Mouse (Mus musculus) kidney, postnatal 25 days (tissue): Measurements from ENCODE around the gene Tmem80.
A peak's percentile ranks its signal among the peaks of the same experiment; 100 is the strongest.

Experiments used
- DNase-seq, 2 experiments: peaks; one replicate each; pipeline ENCODE4 v3.0.0; 2021; ENCODE audit warnings: mixed read lengths in 2 of 2

Gene Tmem80

DNA sequence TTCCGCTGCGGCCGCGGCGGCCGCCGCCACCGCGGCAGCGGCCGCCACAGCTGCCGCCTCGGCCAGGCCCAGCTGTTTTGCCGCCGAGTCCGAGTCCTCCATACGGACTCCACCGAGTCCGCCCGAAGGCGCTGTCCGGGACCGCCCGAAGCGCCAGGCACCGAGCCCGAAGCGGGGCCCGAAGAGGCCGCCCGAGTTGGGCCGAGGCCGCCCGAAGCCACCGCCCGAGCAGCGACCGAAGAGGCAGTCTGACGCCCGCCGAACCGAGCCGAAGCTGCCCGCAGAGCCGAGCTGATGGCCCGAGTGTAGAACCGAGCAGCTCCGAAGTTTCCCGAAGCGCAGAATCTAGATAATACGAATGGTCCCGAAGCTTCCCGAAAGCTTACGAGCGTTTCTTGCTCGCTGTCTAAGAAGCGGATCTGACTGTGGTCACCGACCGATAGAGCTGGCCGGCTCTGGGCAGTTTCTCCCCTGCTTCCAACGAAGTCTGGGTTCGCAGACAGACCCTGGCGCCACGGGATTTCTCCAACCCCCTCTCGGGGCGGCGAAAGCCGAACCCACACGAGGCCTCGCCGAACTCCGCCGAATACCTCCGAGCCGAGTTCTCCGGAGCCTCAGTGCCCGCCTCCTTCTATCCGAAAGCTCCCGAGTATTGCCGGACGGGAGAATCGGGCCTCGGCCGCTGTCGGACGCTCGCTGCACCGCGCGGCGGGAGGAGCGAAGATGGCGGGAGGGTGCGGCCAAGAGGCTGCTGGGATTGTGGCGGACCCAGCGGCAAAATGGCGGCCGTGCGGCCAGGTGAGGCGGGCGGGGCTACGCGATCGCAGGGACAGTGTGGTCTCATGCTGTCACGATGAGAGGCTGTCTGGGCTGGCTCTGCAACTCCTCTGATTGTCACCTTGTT is at the start of gene Tmem80, which contains the start of gene Deaf1:
Gene Tmem80 (plus strand): TSS at position 271 of the 904 bp plus-strand sequence.
Gene Deaf1 (minus strand): TSS at position 222 of the 904 bp plus-strand sequence.
- DNase-seq: peak; percentile 99 to 100

DNA sequence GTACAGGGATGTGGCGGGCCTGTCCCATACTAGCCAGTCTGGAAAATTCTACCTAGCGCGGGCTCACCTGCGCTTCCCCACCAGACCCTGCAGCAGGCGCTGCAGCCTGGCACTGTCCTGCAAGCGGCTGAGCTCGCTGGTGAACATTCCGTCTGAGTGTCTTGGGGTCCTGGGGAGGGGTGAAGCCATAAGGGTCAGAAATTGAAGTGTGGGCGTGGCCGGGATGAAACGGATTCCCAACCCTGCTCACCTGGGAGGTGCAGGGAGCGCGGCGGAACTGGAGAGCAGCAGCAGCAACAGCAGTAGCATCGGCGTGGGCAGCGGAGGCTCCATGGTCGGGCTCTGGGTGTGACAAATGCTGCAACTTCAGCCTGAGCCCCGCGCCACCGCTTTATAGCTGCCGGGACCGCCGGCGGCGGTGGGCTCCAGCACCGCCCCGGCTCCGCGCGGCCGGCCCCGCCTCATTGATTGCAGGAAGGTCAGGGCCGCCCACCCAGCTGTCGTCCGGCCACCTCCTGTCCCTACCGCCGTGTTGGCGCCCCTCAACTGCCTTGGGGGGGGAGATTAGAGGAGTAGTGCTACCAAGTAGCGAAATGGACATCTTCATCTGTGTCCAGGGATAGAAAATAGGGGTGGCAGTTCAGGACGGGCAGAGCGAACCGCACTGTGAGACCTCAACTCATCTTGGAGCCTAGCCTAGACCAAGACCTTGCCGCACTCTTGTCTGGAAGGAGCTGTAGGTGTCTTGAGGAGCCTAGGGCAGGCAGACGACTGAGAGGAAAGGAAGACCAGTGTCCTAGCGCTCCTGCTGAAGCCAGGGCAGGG is 48.6 kb upstream of the Tmem80 start, which contains the start of gene Sct:
Gene Sct (minus strand): TSS at position 368 of the 825 bp plus-strand sequence.
- DNase-seq: peak; percentile 42 to 75

DNA sequence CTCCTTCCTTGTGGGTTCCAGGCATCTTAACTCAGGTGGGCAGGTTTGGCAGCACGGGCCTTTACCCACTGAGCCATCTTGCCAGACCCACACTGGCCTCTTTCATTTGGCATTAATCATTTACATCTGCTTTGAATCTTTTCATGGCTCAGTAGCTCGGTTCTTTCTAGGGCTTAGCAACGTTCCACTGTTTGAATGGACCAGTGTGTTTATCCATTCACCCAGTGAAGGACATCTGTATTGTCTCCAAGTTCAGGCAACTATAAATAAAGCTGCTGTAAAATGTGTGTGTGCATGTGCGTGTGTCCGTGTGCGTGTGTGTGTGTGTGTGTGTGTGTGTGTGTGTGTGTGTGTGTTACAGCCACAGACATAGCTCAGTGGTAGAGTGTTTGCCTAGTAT is 46.1 kb upstream of the Tmem80 start:
- DNase-seq: no peak

DNA sequence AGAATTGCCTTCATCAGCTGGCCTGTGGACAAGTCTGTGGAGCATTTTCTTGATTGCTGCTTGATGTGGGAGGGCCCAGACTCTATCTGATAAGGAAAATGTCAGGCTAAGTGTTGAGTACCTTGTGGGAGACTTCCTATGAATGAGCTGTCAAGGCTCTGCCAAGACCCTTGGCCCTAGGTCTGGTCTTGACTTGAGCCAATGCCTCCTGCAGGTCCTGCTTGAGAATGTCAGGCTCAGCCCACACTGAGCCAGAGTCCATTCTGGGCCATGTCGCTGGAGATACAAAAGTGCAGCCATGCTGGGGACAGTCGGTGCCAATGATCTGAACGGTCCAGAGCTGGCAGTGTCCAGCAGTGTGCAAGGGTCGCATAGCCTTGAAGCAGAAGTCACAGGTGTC is 44.8 kb upstream of the Tmem80 start:
- peak in 1 of 2 experiments; percentile 42 for DNase-seq

DNA sequence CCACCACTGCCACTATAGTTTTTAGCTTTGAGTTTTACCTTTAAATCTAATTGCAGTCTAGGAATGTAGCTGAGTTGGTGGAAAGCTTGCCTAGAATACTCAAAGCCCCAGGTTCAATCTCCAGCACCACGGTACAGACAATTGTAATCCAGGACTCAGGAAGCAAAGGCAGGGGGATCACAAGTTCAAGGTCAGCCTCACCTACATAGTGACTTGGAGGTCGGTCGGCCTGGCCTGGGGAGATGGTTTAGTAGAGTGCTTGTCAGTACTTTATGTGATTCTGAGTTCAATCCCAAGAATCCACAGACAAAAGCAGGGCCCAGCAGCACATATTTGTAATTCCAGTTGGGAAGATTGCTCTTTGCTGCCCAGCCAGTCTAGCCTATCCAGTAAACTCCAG is 39.5 kb upstream of the Tmem80 start:
- no peak for DNase-seq

DNA sequence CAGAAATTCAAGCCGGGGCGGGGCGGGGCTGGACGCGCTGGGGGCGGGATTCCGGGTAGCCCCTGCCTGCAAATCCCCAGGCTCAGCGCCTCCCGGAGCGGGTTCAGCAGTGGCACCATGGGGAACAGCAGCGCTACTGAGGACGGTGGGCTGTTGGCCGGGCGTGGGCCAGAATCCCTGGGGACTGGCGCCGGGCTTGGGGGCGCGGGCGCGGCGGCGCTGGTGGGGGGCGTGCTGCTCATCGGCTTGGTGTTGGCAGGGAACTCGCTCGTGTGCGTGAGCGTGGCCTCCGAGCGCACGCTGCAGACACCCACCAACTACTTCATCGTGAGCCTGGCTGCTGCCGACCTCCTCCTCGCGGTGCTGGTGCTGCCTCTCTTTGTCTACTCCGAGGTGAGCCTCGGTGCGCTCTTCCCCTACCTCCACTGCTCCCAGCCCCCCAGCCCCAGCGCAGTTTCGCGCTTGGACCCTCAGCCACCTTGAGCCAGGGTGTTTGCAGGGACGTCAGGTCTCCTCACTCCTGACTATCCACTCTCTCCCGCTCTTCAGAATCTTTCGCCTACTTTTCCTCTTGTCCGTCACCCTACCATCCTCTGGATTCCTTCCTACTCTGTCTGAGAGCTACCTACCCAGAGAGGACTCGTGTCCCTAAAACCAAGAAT is 35.5 kb upstream of the Tmem80 start, which contains the start of gene Drd4:
Gene Drd4 (plus strand): TSS at position 86 of the 662 bp plus-strand sequence.
- no peak for DNase-seq

DNA sequence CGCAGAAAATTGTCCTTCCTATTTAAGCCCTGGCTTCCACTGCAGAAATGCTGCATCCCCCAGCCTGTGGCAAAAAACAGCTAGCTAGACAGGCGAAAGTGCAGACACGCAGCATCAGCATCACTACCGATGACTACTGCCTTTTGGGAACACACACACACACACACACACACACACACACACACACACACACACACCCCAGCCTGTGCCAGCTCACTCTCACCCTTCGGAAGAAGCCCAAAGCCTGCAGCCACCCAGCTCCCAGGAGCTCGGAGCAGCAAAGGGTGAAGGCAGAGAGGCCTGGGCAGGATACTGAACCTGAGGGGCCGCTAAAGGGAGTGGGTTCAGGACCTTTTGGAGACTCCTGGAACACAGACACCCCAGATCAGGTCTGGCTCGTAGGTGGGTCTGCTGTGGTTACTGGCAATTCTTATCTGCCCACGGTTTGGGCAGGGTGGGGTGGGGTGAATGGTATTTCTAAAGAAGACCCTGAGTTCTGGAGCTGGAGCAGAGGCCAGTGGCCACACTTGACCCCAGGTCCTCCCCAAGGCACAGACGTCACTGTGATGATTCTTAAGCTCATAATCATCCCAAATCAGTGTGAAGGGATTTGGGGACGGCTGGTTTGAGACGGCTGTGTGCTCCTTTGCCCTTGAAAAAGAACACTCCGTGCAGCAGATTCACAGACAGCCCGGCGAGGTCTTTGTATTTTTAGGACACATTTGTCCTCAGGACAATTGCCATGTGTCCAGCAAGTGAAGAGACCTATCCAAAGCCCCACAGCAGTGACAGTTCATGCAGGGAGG is 34.8 kb upstream of the Tmem80 start:
- no peak for DNase-seq

DNA sequence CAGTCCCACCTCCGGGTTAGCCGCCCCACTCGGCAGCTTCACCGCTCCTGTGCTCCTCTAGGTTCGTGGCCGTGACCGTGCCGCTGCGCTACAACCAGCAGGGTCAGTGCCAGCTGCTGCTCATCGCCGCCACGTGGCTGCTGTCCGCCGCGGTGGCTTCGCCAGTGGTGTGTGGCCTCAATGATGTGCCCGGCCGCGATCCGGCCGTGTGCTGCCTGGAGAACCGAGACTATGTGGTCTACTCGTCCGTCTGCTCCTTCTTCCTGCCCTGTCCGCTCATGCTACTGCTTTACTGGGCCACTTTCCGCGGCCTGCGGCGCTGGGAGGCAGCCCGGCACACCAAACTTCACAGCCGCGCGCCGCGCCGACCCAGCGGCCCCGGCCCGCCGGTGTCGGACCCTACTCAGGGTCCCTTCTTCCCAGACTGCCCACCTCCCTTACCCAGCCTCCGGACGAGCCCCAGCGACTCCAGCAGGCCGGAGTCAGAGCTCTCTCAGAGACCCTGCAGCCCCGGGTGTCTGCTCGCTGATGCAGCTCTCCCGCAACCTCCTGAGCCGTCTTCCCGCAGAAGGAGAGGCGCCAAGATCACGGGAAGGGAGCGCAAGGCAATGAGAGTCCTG is 33.6 kb upstream of the Tmem80 start:
- peak; percentile 38 to 65 for DNase-seq

DNA sequence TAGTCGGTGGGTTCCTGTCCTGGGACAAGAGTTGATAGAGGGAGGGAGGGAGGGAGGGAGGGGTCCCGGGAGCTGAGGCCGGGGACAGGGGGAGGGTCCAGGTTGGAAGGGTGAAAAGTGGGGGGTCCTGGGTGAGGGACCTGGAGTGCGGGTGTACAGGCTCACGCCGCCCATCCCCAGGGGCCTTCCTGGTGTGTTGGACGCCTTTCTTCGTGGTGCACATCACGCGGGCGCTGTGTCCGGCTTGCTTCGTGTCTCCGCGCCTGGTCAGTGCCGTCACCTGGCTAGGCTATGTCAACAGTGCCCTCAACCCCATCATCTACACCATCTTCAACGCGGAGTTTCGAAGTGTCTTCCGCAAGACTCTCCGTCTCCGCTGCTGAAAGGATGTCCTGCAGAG is 33.1 kb upstream of the Tmem80 start:
- no peak for DNase-seq

DNA sequence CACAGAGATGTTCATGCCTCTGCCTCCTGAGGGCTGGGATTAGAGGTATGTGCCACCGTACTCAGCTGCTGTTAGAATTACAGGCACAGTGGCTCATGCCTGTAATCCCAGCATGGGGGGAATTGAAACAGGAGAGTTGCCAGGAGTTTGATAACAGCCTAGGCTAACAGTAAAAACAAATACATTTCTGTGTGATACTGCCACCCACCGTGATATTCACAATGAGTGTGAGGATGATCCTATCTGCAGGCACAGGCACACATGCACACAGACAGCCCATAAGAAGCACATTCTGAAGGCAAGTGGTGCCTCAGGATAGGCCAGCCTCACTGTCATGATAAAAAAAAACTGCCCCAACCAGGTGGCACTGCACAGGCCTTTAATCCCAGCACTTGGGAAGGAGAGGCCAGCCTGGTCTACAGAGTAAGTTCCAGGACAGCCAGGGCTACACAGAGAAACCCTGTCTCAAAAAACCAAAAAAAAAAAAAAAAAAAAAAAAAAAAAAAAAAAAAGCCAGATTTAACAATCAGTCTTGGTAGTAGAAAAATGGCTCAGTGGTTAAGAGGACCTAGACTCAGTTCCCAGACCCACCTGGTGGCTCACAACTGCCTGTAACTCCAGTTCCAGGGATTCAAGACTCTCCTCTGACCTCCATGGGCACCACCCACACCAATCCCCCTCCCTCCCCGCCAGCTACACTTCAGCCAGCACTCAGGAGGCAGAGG is 29.5 kb upstream of the Tmem80 start:
- no peak for DNase-seq

DNA sequence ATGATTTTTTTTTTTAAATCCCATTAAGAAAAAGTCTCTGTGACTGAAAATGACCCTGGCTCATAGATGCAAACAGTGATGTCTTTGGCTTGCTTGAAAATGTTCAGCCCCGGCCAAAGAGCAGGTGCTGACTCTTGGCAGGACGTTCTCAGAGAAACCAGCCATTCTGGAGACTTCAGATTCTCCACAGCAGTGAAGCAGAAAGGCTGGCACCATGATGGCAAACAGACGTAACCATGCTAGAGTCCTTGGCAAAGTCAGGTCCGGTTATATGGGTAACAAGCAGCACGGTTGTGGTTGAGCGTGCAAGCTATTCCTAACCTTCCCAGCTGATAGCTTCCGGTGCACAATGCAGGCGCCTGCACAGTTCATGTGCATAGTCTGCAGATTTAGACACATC is 28.4 kb upstream of the Tmem80 start:
- no peak for DNase-seq

DNA sequence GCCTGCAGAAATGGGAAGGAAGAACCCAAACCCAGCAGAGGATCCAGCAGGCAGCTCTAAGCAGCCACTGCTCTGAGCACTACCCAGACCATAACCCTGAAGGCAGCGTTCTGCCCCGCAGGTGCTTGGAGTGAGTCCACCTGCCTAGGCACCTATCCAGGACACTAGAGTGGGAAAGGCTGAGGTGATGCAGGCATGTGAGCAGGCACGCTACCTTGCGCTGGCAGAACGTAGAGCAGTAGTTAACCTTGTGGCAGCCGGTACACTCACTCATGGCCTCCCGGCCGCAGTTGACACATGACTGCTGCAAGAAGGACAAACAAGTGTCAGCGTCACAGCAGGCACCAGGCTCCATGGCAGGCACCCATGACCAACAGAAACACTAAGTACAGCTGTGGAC is 26.2 kb upstream of the Tmem80 start:
- DNase-seq: no peak

DNA sequence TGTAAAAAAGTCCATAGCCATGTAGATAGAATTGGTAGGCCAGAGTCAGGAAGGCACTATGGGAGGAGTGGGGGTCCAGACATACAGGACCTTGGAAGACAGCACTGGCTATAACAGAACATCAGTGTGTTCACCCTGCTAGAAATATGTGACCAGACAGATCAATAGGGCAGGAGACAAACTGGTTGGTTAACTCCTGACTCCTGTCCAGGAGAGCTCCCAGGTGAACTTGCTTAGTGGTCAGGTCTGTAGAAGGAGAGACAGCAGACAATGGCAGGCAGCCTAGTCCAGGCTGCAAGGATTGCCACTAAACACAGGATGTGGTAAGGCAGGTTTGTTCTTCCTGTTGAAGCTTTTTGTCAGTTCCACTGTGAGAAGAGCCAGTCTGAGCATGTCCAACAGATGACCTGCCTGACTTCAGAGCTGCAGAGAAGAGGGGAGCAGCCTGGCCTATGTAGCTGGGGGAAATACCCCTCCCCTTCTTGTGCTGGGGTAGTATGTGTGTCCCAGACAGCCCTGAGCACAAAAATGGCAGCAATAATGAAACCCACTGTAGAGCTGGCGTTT is 24.8 kb upstream of the Tmem80 start:
- no peak for DNase-seq

DNA sequence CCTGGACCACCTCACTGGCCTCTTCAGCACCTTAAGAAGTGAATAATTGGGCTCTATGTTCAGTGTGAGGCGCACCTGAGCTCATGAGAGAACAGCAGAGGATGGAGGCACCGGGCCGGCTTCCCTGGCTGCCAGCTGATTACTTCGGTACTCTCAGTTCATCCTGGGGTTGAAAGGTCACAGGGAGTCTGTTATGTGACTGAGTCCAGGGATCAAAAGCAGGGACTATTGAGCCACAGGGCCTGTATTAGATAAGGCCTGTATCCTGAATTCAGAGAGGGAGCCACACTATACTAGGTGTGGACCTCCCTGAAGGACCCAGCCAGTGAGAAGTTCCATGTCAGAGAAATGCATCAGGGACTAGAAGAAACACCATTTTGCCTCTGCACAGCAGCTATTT is 23.0 kb upstream of the Tmem80 start:
- no peak for DNase-seq

DNA sequence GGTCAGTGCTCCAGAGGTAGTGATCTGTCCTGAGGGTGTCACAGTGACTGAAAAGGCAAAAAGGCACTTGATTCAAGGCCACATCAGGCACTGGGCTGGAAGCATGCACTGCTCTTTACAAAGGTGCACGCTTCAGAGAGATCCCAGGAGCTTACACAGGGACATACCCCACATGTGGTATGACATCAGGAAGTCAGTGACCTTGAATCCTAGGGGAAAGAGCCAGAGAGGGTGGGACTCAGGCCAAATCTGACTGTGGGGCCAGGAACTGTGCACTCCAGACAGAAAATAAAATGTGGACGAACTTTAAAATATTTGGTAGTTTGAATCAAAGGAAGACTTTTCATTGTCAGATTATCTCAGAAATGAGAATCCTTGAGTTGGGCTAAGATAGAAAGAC is 13.1 kb upstream of the Tmem80 start:
- DNase-seq: no peak

DNA sequence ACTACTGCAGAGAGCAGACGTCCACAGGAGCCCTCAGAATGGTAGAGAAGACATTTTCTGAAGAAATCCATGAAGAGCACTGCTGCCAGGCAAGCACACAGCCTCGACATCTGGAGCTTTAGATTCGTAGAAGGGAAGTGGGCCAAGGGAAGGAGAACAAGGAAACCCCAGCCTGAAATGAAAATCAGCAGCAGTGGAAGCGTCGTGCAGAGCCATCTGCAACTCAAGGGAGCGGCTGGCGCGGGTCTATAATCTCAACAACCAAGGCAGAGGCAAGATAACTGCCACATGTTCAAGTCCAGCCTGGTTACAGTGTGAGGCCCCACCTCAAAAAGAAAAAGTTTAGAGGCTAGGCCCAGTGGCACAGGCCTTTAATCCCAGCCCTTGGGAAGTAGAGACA is 12.5 kb upstream of the Tmem80 start:
- DNase-seq: no peak

DNA sequence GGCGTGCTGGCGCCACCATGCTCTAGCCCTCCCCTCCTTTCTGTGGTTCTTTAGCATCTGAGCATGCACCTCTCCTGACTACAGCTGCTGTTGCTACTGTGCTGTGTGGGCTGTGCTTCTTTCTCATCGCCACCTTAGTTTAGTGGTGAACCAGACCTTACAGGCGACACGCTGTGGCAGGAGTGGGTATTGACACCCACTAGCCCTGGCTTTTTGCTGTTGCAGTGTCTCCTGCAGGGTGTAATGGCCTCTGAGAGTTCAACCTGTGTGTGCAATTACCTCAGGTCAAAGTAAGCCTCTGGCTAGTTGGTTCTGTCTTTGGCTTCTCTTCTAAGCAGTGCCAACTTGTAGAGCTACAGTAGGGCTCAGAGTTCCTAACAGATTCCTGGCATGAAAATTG is 11.6 kb upstream of the Tmem80 start:
- DNase-seq: peak; percentile 80 to 86

DNA sequence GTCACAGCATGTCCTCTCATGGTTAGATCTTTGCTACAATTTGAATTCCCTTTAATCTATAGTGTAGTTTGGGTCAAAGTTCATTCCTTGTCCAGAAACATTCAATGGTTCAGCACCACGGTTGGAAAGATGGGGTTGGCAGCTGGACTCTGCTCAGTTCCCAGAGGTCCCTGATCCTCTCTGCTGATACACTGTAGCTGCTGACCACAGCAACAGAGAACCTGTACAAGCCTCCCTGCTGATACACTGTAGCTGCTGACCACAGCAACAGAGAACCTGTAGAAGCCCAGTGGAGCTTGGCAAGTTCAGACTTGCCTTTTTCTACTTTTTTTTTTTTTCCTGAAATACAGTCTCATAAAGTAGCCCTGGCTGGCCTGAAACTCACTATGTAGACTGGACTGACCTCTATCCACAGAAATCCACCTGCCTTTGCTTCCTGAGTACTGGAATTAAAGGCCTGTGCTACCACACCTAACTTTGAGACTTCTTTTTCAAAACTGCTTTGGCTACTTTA is 9.9 kb upstream of the Tmem80 start:
- DNase-seq: peak in 1 of 2 experiments; percentile 73

DNA sequence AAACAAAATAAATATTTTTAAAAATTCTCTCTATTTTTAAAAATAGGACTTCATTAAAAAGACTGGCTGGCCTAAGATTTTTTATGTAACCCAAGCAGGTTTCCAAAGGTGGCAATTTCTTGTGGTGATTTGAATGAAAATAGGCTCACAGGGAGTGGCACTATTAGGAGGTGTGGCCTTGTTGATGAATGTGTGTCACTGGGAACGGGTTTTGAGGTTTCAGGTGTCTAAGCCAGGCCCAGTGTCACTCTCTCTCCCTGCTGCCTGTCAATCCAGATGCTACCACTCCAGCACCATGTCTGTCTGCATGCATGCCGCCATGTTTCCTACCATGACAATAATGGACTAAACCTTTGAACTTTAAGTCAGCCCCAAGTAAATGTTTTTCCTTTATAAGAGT is 8.1 kb upstream of the Tmem80 start:
- DNase-seq: no peak

DNA sequence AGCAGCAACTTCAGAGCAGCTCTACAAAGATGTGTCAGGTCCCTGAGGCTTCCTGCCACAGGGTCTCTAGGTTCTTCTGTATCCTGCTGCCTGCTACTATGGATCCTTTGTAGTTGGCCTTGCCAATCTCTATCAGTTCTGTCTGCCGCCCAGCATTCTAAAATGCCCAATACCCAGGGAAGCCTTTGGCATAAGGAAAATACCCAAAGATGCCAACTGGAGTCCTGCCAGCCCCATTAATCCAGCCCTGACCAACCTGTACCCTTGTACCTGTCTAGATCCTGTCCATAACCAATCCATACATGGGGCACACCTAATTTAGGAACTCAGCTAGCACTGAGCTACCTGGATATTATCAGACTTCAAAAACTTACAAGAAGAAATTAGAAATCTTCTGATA is 2.9 kb upstream of the Tmem80 start:
- peak in 1 of 2 experiments; percentile 60 for DNase-seq
